Mouse (Mus musculus) lung, embryonic 14.5 days (tissue): ENCODE results near the gene Ldlrad2. TPM values are rescaled to one million over a fixed set of nuclear protein-coding genes. Genes with fewer than 3 reads are reported as not detected.

ENCODE experiments used
- ATAC-seq: fragments of 200-750 bp; cut with Nextera tagmentation; 2 replicates; pipeline ENCODE4 v1.8.0; 2017; ENCODE audit warnings: mild to moderate bottlenecking, moderate TSS enrichment, moderate library complexity; ENCODE audit not compliant: insufficient read depth
- DNase-seq: peaks from one replicate; pipeline ENCODE4 v3.0.0-alpha.2; 2015
- H3K27ac ChIP-seq: fragments of 300-500 bp; sonication (generic); 2 replicates; pipeline ENCODE4 v1.5.1; 2014; ENCODE audit warnings: low read depth, mild to moderate bottlenecking, moderate library complexity
- H3K27me3 ChIP-seq: fragments of 300-500 bp; sonication (generic); 2 replicates; pipeline ENCODE4 v1.6.1; 2014; ENCODE audit warnings: low read length, control low read depth; ENCODE audit not compliant: insufficient read depth
- H3K36me3 ChIP-seq: fragments of 300-500 bp; sonication (generic); 2 replicates; pipeline ENCODE4 v1.6.1; 2014; ENCODE audit warnings: control low read depth; ENCODE audit not compliant: insufficient read depth
- H3K4me1 ChIP-seq: fragments of 300-500 bp; sonication (generic); 2 replicates; pipeline ENCODE4 v1.6.1; 2014; ENCODE audit warnings: antibody characterized with exemption, control low read depth; ENCODE audit not compliant: insufficient read depth
- H3K4me2 ChIP-seq: fragments of 300-500 bp; sonication (generic); 2 replicates; pipeline ENCODE4 v1.6.1; 2014; ENCODE audit warnings: mild to moderate bottlenecking
- H3K4me3 ChIP-seq: fragments of 300-500 bp; sonication (generic); 2 replicates; pipeline ENCODE4 v1.5.1; 2014; ENCODE audit warnings: low read depth, low read length
- H3K9ac ChIP-seq: fragments of 300-500 bp; sonication (generic); 2 replicates; pipeline ENCODE4 v1.6.1; 2014
- H3K9me3 ChIP-seq: fragments of 300-500 bp; sonication (generic); 2 replicates; pipeline ENCODE4 v1.6.1; 2016; ENCODE audit warnings: low read depth, low read length, control low read depth
- CTCF ChIP-seq: IDR thresholded peaks from 2 replicates; pipeline ENCODE4 v1.5.1; 2016; ENCODE audit warnings: antibody characterized with exemption, low read depth
- WGBS: fragments of 180-500 bp; shearing (Covaris S2); extraction: QIAGEN DNeasy Blood & Tissue Kit; methylation state at CpG from one replicate; pipeline ENCODE4 v1.1.7; 2014; 5-methylcytosine and 5-hydroxymethylcytosine counted together
- polyA plus RNA-seq: library from polyadenylated mRNA; unstranded; fragments of >200 nt; fragmentation: Nextera tagmentation; extraction: Ambion mirVana; gene quantifications from 2 replicates; pipeline ENCODE4 v1.2.1, GENCODE M21; 2014

Ldlrad2 gene
- polyA plus RNA-seq, 1 experiment from 2014 or later: not detected

DNA sequence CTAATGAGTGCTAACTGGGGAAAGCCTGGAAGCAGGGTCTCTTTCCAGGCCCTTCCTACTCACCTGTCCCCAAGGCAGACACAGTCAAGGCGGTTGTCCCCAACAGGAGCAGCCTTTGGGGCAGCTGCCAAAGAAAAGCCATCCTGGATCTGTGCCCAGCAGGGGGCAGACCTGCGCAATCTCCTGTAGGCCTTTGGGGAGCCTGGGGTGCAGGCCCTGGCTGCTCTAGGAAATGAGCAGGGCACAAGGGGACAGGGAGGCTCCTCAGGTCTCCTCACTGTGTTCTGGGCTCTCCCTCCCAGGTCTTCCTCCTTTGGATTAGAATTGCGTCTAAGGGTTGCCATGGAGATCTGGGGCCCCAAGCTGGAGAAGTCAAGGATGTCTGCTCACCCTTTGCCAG lies 7.4 kb upstream of the Ldlrad2 start:
- H3K27ac ChIP-seq: no peak overlapping the region
- H3K4me1 ChIP-seq: no peaks in the 10 kb centered on the region
- peak; percentile 62 for TF ChIP-seq CTCF
- WGBS: 34% methylated on average over 3 of the region's 3 CpGs
- ATAC-seq (no peak), DNase-seq (peak; percentile 42)
- H3K36me3 ChIP-seq: no peaks in the 10 kb centered on the region
- H3K4me3 ChIP-seq: no peak overlapping the region
- no peaks in the 10 kb centered on the region for H3K9me3 ChIP-seq
- no peak overlapping the region for H3K4me2 ChIP-seq
- H3K9ac ChIP-seq: no peak overlapping the region; the same call in 1 of the 2 replicates
- peaks cover 4% of the 10 kb centered on the region; the same call in 1 of the 2 replicates for H3K27me3 ChIP-seq

- TF ChIP-seq CTCF: no peak
- no peak for DNase-seq
- Histone ChIP-seq H3K4me2 (no peak overlapping the region), H3K9me3 (no peaks in the 10 kb centered on the region), H3K27me3 (peaks cover 4% of the 10 kb centered on the region; the same call in 1 of the 2 replicates), H3K9ac (no peak overlapping the region), H3K4me1 (no peaks in the 10 kb centered on the region), H3K4me3 (no peak overlapping the region), H3K36me3 (no peaks in the 10 kb centered on the region), H3K27ac (no peak overlapping the region)
- WGBS: 67% methylated on average over 2 of the region's 2 CpGs
- ATAC-seq: no peak
Observed at GRCm38 (mm10) chr4:137580299-137580698, 5.9 kb upstream of the Ldlrad2 start.

DNA sequence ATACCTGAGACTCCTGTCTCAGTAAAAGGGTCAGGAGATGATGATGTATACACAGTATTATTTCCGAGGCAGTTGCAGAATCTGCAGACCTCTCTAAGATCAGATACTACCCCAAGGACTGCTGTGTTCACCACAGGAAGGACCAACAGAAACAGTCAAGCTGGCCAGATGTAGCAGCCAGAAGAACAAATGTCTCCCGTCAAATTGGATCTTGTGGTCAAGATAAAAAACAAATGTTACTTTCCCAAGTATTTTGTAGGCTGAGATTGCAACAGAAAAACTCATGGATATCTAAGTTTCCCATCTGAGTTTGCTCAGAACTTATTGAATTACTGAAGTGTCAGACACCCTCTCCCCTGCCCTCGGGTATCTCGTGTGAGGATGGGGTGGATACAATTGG lies 5.4 kb upstream of the Ldlrad2 start:
- Histone ChIP-seq H3K4me3 (no peak overlapping the region), H3K9ac (no peak overlapping the region), H3K27ac (no peak overlapping the region), H3K27me3 (peaks cover 4% of the 10 kb centered on the region; the same call in 1 of the 2 replicates), H3K36me3 (no peaks in the 10 kb centered on the region), H3K4me1 (no peaks in the 10 kb centered on the region), H3K4me2 (no peak overlapping the region), H3K9me3 (no peaks in the 10 kb centered on the region)
- 38% methylated on average over 4 of the region's 4 CpGs for WGBS
- DNase-seq: peak; percentile 33
- TF ChIP-seq CTCF: no peak
- ATAC-seq: no peak

- Histone ChIP-seq H3K4me1 (no peaks in the 10 kb centered on the region), H3K27ac (no peak overlapping the region), H3K27me3 (peaks cover 4% of the 10 kb centered on the region; the same call in 1 of the 2 replicates), H3K4me3 (peak overlapping the region; percentile 29), H3K9me3 (no peaks in the 10 kb centered on the region), H3K9ac (no peak overlapping the region), H3K4me2 (peak overlapping the region; percentile 62), H3K36me3 (no peaks in the 10 kb centered on the region)
- TF ChIP-seq CTCF: peak; percentile 85
- WGBS: 3% methylated on average over 39 of the region's 39 CpGs
- DNase-seq (peak; percentile 72), ATAC-seq (peak; percentile 59)
Observed at GRCm38 (mm10) chr4:137578181-137578845, 3.9 kb upstream of the Ldlrad2 start.

DNA sequence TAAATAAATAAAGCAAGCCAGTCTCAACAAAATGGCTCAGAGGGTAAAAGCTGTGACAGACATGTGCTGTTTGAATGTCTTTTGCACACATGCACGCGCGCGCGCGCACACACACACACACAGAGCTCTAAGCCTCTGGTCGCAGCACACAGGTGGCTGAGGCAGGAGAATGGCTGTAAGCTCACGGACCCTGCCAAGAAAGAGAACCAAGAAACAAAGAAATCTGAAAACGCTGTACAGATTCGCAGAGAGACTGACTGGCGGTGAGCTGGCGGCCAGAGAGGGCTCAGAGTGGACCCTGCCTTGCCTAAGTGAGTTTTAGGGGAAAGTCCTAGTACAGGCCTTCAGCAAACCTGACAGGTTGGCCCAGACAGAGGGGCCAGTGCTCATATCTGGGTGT lies 3.1 kb upstream of the Ldlrad2 start:
- H3K27me3 ChIP-seq: peaks cover 4% of the 10 kb centered on the region; the same call in 1 of the 2 replicates
- H3K9me3 ChIP-seq: no peaks in the 10 kb centered on the region
- H3K4me3 ChIP-seq: no peak overlapping the region
- no peak for TF ChIP-seq CTCF
- no peak overlapping the region for H3K4me2 ChIP-seq
- H3K9ac ChIP-seq: no peak overlapping the region
- 96% methylated on average over 12 of the region's 12 CpGs for WGBS
- DNase-seq: no peak
- H3K4me1 ChIP-seq: no peaks in the 10 kb centered on the region
- no peak overlapping the region for H3K27ac ChIP-seq
- H3K36me3 ChIP-seq: 0 out of 2 replicates have a peak, but pooled peaks cover 3% of the 10 kb centered on the region
- ATAC-seq: no peak

DNA sequence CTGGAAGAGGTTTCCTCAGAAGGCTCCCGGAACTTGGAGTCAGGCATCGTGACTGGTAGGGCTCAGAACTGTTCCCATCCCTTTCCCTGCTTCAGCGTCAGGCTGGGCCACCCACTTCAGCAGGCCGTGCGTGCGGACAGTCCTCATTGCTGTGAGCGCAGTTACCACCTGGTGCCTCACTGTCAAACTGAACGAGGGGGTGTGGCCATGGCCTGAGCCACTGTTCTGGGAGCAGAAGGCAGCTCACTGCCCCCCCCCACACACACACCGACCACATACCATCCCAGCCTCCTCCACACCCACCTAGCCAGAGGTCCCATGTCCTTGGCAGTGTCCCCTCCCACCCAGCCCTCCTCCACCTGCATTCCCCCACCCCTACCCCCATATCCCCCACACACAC lies 4.5 kb downstream of the Ldlrad2 start:
- peaks cover 55% of the 10 kb centered on the region for H3K36me3 ChIP-seq
- no peak overlapping the region for H3K4me3 ChIP-seq
- no peaks in the 10 kb centered on the region for H3K9me3 ChIP-seq
- no peak for TF ChIP-seq CTCF
- H3K27me3 ChIP-seq: no peaks in the 10 kb centered on the region
- no peak overlapping the region for H3K27ac ChIP-seq
- ATAC-seq (no peak), DNase-seq (no peak)
- H3K4me1 ChIP-seq: no peaks in the 10 kb centered on the region
- WGBS: 72% methylated on average over 9 of the region's 9 CpGs
- no peak overlapping the region for H3K9ac ChIP-seq
- H3K4me2 ChIP-seq: no peak overlapping the region

DNA sequence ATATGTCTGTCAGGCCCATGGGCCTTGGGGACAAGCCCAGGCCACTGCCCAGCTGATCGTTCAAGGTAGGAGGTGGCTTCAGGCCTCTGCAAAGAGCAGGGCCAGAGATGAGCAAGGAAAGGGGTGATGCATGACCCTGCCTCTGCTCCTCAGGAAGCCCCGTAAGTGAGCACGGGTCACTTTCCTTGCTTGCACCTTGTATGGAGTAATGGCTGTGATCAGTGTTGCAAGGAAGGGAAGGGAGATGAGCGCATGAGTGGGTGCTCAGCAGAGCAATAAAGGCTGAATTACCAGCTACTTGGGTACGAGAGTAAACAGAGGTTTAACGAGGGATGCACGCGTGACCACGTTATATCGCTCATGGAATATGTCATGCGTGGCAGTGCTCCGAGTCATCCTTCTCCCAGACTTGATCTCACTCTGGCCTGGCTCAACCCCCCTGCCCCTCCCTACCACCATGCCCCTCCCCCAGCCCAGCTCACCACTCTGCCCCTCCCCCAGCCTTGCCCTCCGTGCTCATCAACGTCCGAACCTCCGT lies 17.6 kb downstream of the Ldlrad2 start:
- no peak overlapping the region for H3K4me2 ChIP-seq
- no peak overlapping the region for H3K4me3 ChIP-seq
- ATAC-seq: no peak
- H3K27me3 ChIP-seq: no peaks in the 10 kb centered on the region
- H3K9ac ChIP-seq: no peak overlapping the region
- no peak for DNase-seq
- H3K36me3 ChIP-seq: peaks cover 90% of the 10 kb centered on the region
- 89% methylated on average over 16 of the region's 16 CpGs for WGBS
- H3K4me1 ChIP-seq: no peaks in the 10 kb centered on the region
- no peak for TF ChIP-seq CTCF
- H3K27ac ChIP-seq: no peak overlapping the region
- H3K9me3 ChIP-seq: no peaks in the 10 kb centered on the region
